Mouse (Mus musculus) layer of hippocampus, postnatal 36 days (tissue): Measurements from ENCODE around the gene Slc7a5. TPM values are rescaled to one million over a fixed set of nuclear protein-coding genes. Genes with fewer than 3 reads are reported as not detected.

Experiments
- DNase-seq, 2 experiments: peaks; one replicate each; pipeline ENCODE4 v3.0.0; 2022
- total RNA-seq, 2 experiments: library from RNA; stranded (reverse); gene quantifications; 2 replicates each; pipeline ENCODE4 v1.2.3; 2021

Slc7a5 gene
- total RNA-seq, 2 experiments from 2014 or later: 60.2 to 70.4 TPM

- DNase-seq: peak; percentile 71 to 76
These were observed 57.5 kb downstream of the Slc7a5 start for GRCm38 (mm10) chr8:121850018-121850417.

- no peak for DNase-seq
These were observed 58.2 kb downstream of the Slc7a5 start for GRCm38 (mm10) chr8:121849303-121849702.

- DNase-seq: no peak
These were observed 59.0 kb downstream of the Slc7a5 start for GRCm38 (mm10) chr8:121848495-121848894.

- DNase-seq: no peak
These were observed 59.5 kb downstream of the Slc7a5 start for GRCm38 (mm10) chr8:121847987-121848386.

- no peak for DNase-seq
These were observed 60.2 kb downstream of the Slc7a5 start for GRCm38 (mm10) chr8:121847261-121847822.

GRCm38 (mm10) chr8:121846815-121847214 lies 60.7 kb downstream of the Slc7a5 start:
- no peak for DNase-seq

GRCm38 (mm10) chr8:121844765-121845164 lies 62.7 kb downstream of the Slc7a5 start:
- DNase-seq: no peak

- DNase-seq: no peak
These were observed 64.2 kb downstream of the Slc7a5 start for GRCm38 (mm10) chr8:121843184-121843733.

GRCm38 (mm10) chr8:121842064-121842955 lies 65.2 kb downstream of the Slc7a5 start:
- DNase-seq: no peak

GRCm38 (mm10) chr8:121841242-121841641 lies 66.3 kb downstream of the Slc7a5 start:
- DNase-seq: peak; percentile 48 to 63

GRCm38 (mm10) chr8:121832503-121832902 lies 75.0 kb downstream of the Slc7a5 start:
- DNase-seq: peak; percentile 55 to 70

GRCm38 (mm10) chr8:121832061-121832460 lies 75.4 kb downstream of the Slc7a5 start:
- DNase-seq: no peak

Other genes with a start within 250 kb of the Slc7a5 start
- gene Jph3, start 178.1 kb downstream of the Slc7a5 start, total RNA-seq: 100 to 1,000 TPM; 310 to 313 TPM
- gene Klhdc4, start 78.1 kb downstream of the Slc7a5 start, total RNA-seq: 10 to 100 TPM; 27.7 to 28.0 TPM
- gene Car5a, start 37.2 kb upstream of the Slc7a5 start, total RNA-seq: not detected
- gene Banp, start 42.1 kb upstream of the Slc7a5 start, total RNA-seq: 10 to 100 TPM; 55.5 to 73.5 TPM